Mouse (Mus musculus) myocyte (in vitro differentiated cells): Measurements from ENCODE around the gene Dnase1l3.

Source experiments
- CEBPB ChIP-seq: IDR thresholded peaks from 2 replicates; pipeline ENCODE4 v1.6.1; 2011; ENCODE audit warnings: mild to moderate bottlenecking, moderate library complexity; ENCODE audit not compliant: poor library complexity, insufficient read depth, severe bottlenecking
- E2F4 ChIP-seq: IDR thresholded peaks from one replicate; pipeline ENCODE4 v1.6.1; 2011; ENCODE audit warnings: mild to moderate bottlenecking, control low read depth, moderate library complexity; ENCODE audit not compliant: insufficient read depth
- MAX ChIP-seq: IDR thresholded peaks from one replicate; pipeline ENCODE4 v1.6.1; 2011; ENCODE audit warnings: low read depth, mild to moderate bottlenecking, control low read depth
- MYOD1 ChIP-seq, 3 experiments: IDR thresholded peaks; one replicate each; pipeline ENCODE4 v1.6.1; 2011; ENCODE audit warnings: control low read depth in 2 of 3, low read depth in 2 of 3, mild to moderate bottlenecking in 2 of 3, moderate library complexity in 1 of 3; ENCODE audit not compliant: insufficient read length in 2 of 3, control insufficient read depth in 1 of 3
- MYOG ChIP-seq, 3 experiments: IDR thresholded peaks; one replicate each; pipeline ENCODE4 v1.6.1; 2011; ENCODE audit warnings: control low read depth in 2 of 3, low read depth in 2 of 3, mild to moderate bottlenecking in 2 of 3; ENCODE audit not compliant: insufficient read length in 2 of 3, control insufficient read depth in 1 of 3, insufficient read depth in 1 of 3
- POLR2A ChIP-seq: IDR thresholded peaks from one replicate; pipeline ENCODE4 v1.6.1; 2011; ENCODE audit warnings: low read depth, mild to moderate bottlenecking, control low read depth, moderate library complexity; ENCODE audit not compliant: insufficient read length
- TCF12 ChIP-seq: IDR thresholded peaks from one replicate; pipeline ENCODE4 v1.6.1; 2011; ENCODE audit warnings: mild to moderate bottlenecking, control low read depth; ENCODE audit not compliant: poor library complexity, insufficient read depth, severe bottlenecking
- TCF3 ChIP-seq: IDR thresholded peaks from one replicate; pipeline ENCODE4 v1.6.1; 2011; ENCODE audit warnings: low read depth, control low read depth; ENCODE audit not compliant: insufficient read length

- TF ChIP-seq POLR2A, result no peak
- no peak for TF ChIP-seq TCF12
- no peak for TF ChIP-seq TCF3
- no peak for TF ChIP-seq MYOD1 (IDR thresholded peaks at IDR 0.05; ENCODE audit: control insufficient read depth in 1 of 3, insufficient read length in 2 of 3, low read depth in 2 of 3)
- no peak for TF ChIP-seq E2F4
- TF ChIP-seq MYOG (IDR thresholded peaks at IDR 0.05; ENCODE audit: control insufficient read depth in 1 of 3, insufficient read depth in 1 of 3, insufficient read length in 2 of 3, low read depth in 2 of 3), result no peak
- no peak for TF ChIP-seq MAX
- no peak for TF ChIP-seq CEBPB
Measured at GRCm38 (mm10) chr14:7975177-7975576, 19.2 kb downstream of the Dnase1l3 start.
